ENCODE assay signal across 9 mouse cellular contexts in the genomic region with DNA sequence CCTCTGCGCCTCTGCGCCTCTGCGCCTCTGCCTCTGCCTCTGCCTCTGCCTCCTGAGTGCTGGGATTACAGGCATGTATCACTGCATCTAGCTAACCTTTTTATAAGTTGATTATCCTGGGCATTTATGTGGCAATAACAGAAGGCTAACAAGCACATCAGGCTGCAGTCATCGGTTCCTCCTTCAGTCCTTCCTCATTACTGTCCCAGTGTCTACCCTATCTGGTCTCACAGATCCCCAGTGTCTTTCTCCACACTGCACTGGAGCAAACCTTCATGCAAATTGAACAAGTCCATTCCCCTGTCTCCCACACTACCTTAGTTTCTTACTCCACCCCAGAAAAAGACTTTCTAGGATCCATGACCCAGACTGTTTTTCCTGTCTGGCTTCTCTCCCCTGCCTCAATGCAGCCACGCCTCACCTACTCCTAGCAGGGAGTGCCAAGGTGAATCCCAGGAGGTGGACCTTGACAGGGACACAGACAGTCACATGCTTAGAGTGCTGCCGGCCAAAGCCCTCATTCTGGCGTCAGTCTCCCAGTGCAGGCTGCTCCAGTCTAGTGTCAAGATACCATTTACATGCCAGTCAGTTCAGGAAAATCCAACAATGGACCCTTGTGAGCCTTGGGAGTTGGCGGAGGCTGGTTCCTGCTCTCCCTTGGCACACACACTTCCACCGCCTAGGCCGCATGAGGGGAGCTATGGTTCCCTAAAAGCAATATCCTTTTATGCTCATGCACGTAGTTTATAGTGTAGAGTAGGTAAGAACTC. TPM values are rescaled to one million over a fixed set of nuclear protein-coding genes. Genes with fewer than 3 reads are reported as not detected.
DNase-seq lines count a peak whose midpoint lies in the region; ATAC-seq lines count a peak whose summit lies in the region.
"Had no signal": no experiment of that assay in that cellular context is flagged by ENCODE, and none has a peak within 500 bp of the region (broad histone marks: within the 10 kb centered on the region; RNA-seq: fewer than 3 reads in every experiment).

No protein-coding gene starts in this region.

- H3K9me3 ChIP-seq in heart, embryonic 10.5 days = no peaks in the 10 kb centered on the region
- no peaks in the 10 kb centered on the region for H3K9me3 ChIP-seq in heart, embryonic 15.5 days (replicated peaks)
- no peaks in the 10 kb centered on the region for H3K9me3 ChIP-seq in limb, embryonic 10.5 days (replicated peaks)

- DNase-seq in heart, adult 9 months (ENCODE audit: low spot score in 2 of 2) = peak; percentile 34 to 37
- DNase-seq in heart, embryonic 10.5 days (ENCODE audit: low spot score) = no peak
- peak; percentile 56 to 63 for DNase-seq in cerebellum, postnatal 10 days
- DNase-seq in layer of hippocampus, postnatal 36 days = peak; percentile 59 to 64
- DNase-seq in limb, embryonic 10.5 days (ENCODE audit: low spot score) = no peak
- DNase-seq in gastrocnemius, postnatal 14 days = no peak

- no peaks in the 10 kb centered on the region for H3K36me3 ChIP-seq in heart, embryonic 10.5 days
- no peaks in the 10 kb centered on the region for H3K36me3 ChIP-seq in heart, embryonic 15.5 days
- H3K36me3 ChIP-seq in limb, embryonic 10.5 days = no peaks in the 10 kb centered on the region

- no peak overlapping the region for H3K4me2 ChIP-seq in heart, embryonic 15.5 days

- no peak overlapping the region; the same call in 1 of the 2 replicates for H3K27ac ChIP-seq in heart, embryonic 10.5 days
- H3K27ac ChIP-seq in heart, embryonic 15.5 days = peak overlapping the region; percentile 34
- no peak overlapping the region for H3K27ac ChIP-seq in limb, embryonic 10.5 days

- 79% methylated on average over 11 of the region's 11 CpGs for WGBS in heart, embryonic 10.5 days
- whole genome bisulfite sequencing in heart, embryonic 15.5 days = 73% methylated on average over 11 of the region's 11 CpGs
- 90% methylated on average over 11 of the region's 11 CpGs for WGBS in limb, embryonic 10.5 days

- intact Hi-C loops in gastrocnemius, postnatal 14 days (cut with DNase I; ENCODE audit: low total_unique reads) = no loop called here

- peaks cover 3% of the 10 kb centered on the region; the same call in 1 of the 2 replicates for H3K27me3 ChIP-seq in heart, embryonic 10.5 days (ENCODE audit: insufficient read depth, poor library complexity, severe bottlenecking)
- 0 out of 2 replicates have a peak, but pooled peaks cover 3% of the 10 kb centered on the region for H3K27me3 ChIP-seq in heart, embryonic 15.5 days
- H3K27me3 ChIP-seq in limb, embryonic 10.5 days (ENCODE audit: low read depth, poor library complexity, severe bottlenecking) = no peaks in the 10 kb centered on the region

- H3K4me3 ChIP-seq in heart, embryonic 10.5 days = no peak overlapping the region
- no peak overlapping the region for H3K4me3 ChIP-seq in heart, embryonic 15.5 days
- no peak overlapping the region for H3K4me3 ChIP-seq in limb, embryonic 10.5 days
- H3K4me3 ChIP-seq: myocyte had no signal

- H3K9ac ChIP-seq in heart, embryonic 15.5 days = no peak overlapping the region

- H3K4me1 ChIP-seq in heart, embryonic 10.5 days = no peaks in the 10 kb centered on the region
- peaks cover 9% of the 10 kb centered on the region for H3K4me1 ChIP-seq in heart, embryonic 15.5 days (replicated peaks)
- H3K4me1 ChIP-seq in limb, embryonic 10.5 days = no peaks in the 10 kb centered on the region

- ATAC-seq in heart, embryonic 15.5 days (replicated peaks; ENCODE audit: insufficient number of reproducible peaks, insufficient read depth, low FRiP score, low read depth) = peak; percentile 39; the same call in 1 of the 2 replicates
- no peak for ATAC-seq in erythroblast, adult 5-6 weeks (replicated peaks; ENCODE audit: low FRiP score, poor library complexity, severe bottlenecking)

RNA-seq across cellular contexts. Expression of a gene that starts 12.1 kb away (rescaled TPM):
- not detected in 2 replicates for polyA plus RNA-seq in heart, embryonic 10.5 days (2016; fragmentation: Nextera tagmentation; extraction: Ambion mirVana)
- not detected in 2 replicates for polyA plus RNA-seq in heart, embryonic 15.5 days (2015; fragmentation: Nextera tagmentation; extraction: Ambion mirVana)
- total RNA-seq in layer of hippocampus, postnatal 36 days (2021) = not detected
- not detected in 2 replicates for total RNA-seq in erythroblast, adult 5-6 weeks (2015; ENCODE audit: low replicate concordance)
- total RNA-seq in erythroblast, adult 5-6 weeks (2017; ENCODE audit: low replicate concordance) = not detected in 2 replicates
- polyA plus RNA-seq in limb, embryonic 10.5 days (2016; fragmentation: Nextera tagmentation; extraction: Ambion mirVana) = not detected in 2 replicates
- total RNA-seq in gastrocnemius, postnatal 14 days (2021) = not detected
- polyA plus RNA-seq: myocyte had no signal

RNA-seq across cellular contexts. Expression of a gene that starts 22.1 kb away (rescaled TPM):
- 9.5 and 25.6 TPM in 2 replicates for polyA plus RNA-seq in heart, embryonic 10.5 days (2016; fragmentation: Nextera tagmentation; extraction: Ambion mirVana)
- 22.6 and 38.7 TPM in 2 replicates for polyA plus RNA-seq in heart, embryonic 15.5 days (2015; fragmentation: Nextera tagmentation; extraction: Ambion mirVana)
- total RNA-seq in layer of hippocampus, postnatal 36 days (2021) = 10 to 100 TPM; 37.7 to 40.9 TPM
- 5.2 and 6.0 TPM in 2 replicates for total RNA-seq in erythroblast, adult 5-6 weeks (2015; ENCODE audit: low replicate concordance)
- total RNA-seq in erythroblast, adult 5-6 weeks (2017; ENCODE audit: low replicate concordance) = 3.5 and 8.1 TPM in 2 replicates
- polyA plus RNA-seq in limb, embryonic 10.5 days (2016; fragmentation: Nextera tagmentation; extraction: Ambion mirVana) = 8.1 and 8.5 TPM in 2 replicates
- 10 to 100 TPM; 19.6 to 21.2 TPM for total RNA-seq in gastrocnemius, postnatal 14 days (2021)

RNA-seq across cellular contexts. Expression of a gene that starts 22.6 kb away (rescaled TPM):
- polyA plus RNA-seq in heart, embryonic 10.5 days (2016; fragmentation: Nextera tagmentation; extraction: Ambion mirVana) = 0.75 and 1.4 TPM in 2 replicates
- 1.3 and 1.5 TPM in 2 replicates for polyA plus RNA-seq in heart, embryonic 15.5 days (2015; fragmentation: Nextera tagmentation; extraction: Ambion mirVana)
- 10 to 100 TPM; 24.6 to 30.7 TPM for total RNA-seq in layer of hippocampus, postnatal 36 days (2021)
- 7.7 and 10.4 TPM in 2 replicates for total RNA-seq in erythroblast, adult 5-6 weeks (2015; ENCODE audit: low replicate concordance)
- total RNA-seq in erythroblast, adult 5-6 weeks (2017; ENCODE audit: low replicate concordance) = 22.4 and 39.6 TPM in 2 replicates
- 1.1 and 2.1 TPM in 2 replicates for polyA plus RNA-seq in limb, embryonic 10.5 days (2016; fragmentation: Nextera tagmentation; extraction: Ambion mirVana)
- total RNA-seq in gastrocnemius, postnatal 14 days (2021) = 10 to 100 TPM; 49.4 to 49.8 TPM

RNA-seq across cellular contexts. Expression of a gene that starts 44.7 kb away (rescaled TPM):
- 23.0 and 30.3 TPM in 2 replicates for polyA plus RNA-seq in heart, embryonic 10.5 days (2016; fragmentation: Nextera tagmentation; extraction: Ambion mirVana)
- polyA plus RNA-seq in heart, embryonic 15.5 days (2015; fragmentation: Nextera tagmentation; extraction: Ambion mirVana) = 19.1 and 28.5 TPM in 2 replicates
- total RNA-seq in layer of hippocampus, postnatal 36 days (2021) = 100 to 1,000 TPM; 248 TPM
- total RNA-seq in erythroblast, adult 5-6 weeks (2015; ENCODE audit: low replicate concordance) = 1.0 TPM in 1 of 2 replicates, not detected in the other
- total RNA-seq in erythroblast, adult 5-6 weeks (2017; ENCODE audit: low replicate concordance) = 0.98 and 2.0 TPM in 2 replicates
- 42.8 and 49.9 TPM in 2 replicates for polyA plus RNA-seq in limb, embryonic 10.5 days (2016; fragmentation: Nextera tagmentation; extraction: Ambion mirVana)
- 10 to 100 TPM; 34.6 to 41.4 TPM for total RNA-seq in gastrocnemius, postnatal 14 days (2021)

RNA-seq across cellular contexts. Expression of a gene that starts 58.1 kb away (rescaled TPM):
- 8.2 and 9.3 TPM in 2 replicates for polyA plus RNA-seq in heart, embryonic 10.5 days (2016; fragmentation: Nextera tagmentation; extraction: Ambion mirVana)
- 1.2 and 3.0 TPM in 2 replicates for polyA plus RNA-seq in heart, embryonic 15.5 days (2015; fragmentation: Nextera tagmentation; extraction: Ambion mirVana)
- 1 to 10 TPM; 1.1 to 2.1 TPM for total RNA-seq in layer of hippocampus, postnatal 36 days (2021)
- 32.8 and 34.8 TPM in 2 replicates for total RNA-seq in erythroblast, adult 5-6 weeks (2015; ENCODE audit: low replicate concordance)
- total RNA-seq in erythroblast, adult 5-6 weeks (2017; ENCODE audit: low replicate concordance) = 11.4 and 47.2 TPM in 2 replicates
- polyA plus RNA-seq in limb, embryonic 10.5 days (2016; fragmentation: Nextera tagmentation; extraction: Ambion mirVana) = 1.5 and 3.3 TPM in 2 replicates
- 1 to 10 TPM; 1.1 to 2.1 TPM for total RNA-seq in gastrocnemius, postnatal 14 days (2021)

Comparison
In these comparisons a context has a peak if more than half of its experiments do, and no peak if none do; other contexts are left out.
1. DNase-seq: peak in heart, adult 9 months (2 of 2), cerebellum, postnatal 10 days (2 of 2) and layer of hippocampus, postnatal 36 days (2 of 2); none in heart, embryonic 10.5 days (single experiment), limb, embryonic 10.5 days (single experiment) and gastrocnemius, postnatal 14 days (single experiment).